Mouse (Mus musculus) megakaryocyte, embryonic 14.5 days (primary cell): Measurements from ENCODE around the gene 4930502E18Rik.

Experiments
- FLI1 ChIP-seq: IDR thresholded peaks from 2 replicates; pipeline ENCODE4 v1.6.1; 2012; ENCODE audit warnings: low read length, inconsistent platforms, mixed read lengths
- GATA1 ChIP-seq: IDR thresholded peaks from 3 replicates; pipeline ENCODE4 v1.6.1; 2012; ENCODE audit warnings: mixed read lengths, low read length, inconsistent platforms, borderline replicate concordance

GRCm38 (mm10) chrX:53757736-53758135, 33.1 kb downstream of the 4930502E18Rik start, which contains the start of gene 1700013H16Rik:
- TF ChIP-seq GATA1: no peak
- TF ChIP-seq FLI1: no peak
